Mouse (Mus musculus) MEL (cell line): Measurements from ENCODE around the gene Gopc. TPM values are rescaled to one million over a fixed set of nuclear protein-coding genes. Genes with fewer than 3 reads are reported as not detected.
"Not testable (repeated sequence)": the region's sequence is repeated elsewhere in the genome, so short reads cannot be mapped to it uniquely, and the experiment has no call there.

Experiments used
- DNase-seq: peaks from one replicate; pipeline ENCODE4 v3.0.0; 2011; ENCODE audit warnings: low read depth, low spot score
- H3K27ac ChIP-seq: 2 replicates; pipeline ENCODE4 v1.5.1; 2012; ENCODE audit warnings: low read depth, mild to moderate bottlenecking, control low read depth, low read length, moderate library complexity; ENCODE audit not compliant: control insufficient read depth
- H3K27me3 ChIP-seq, 2 experiments: fragments of 150-350 bp in 1 of 2; sonication (generic) in 1 of 2; 2 replicates each; pipeline ENCODE4 v1.6.1; 2012; ENCODE audit warnings: low read length in 2 of 2, mild to moderate bottlenecking in 2 of 2, improper control_type of control experiment in 1 of 2, moderate library complexity in 1 of 2; ENCODE audit not compliant: insufficient read depth in 2 of 2, control insufficient read depth in 1 of 2
- H3K36me3 ChIP-seq, 2 experiments: 2 replicates each; pipeline ENCODE4 v1.6.1; 2012 to 2014; ENCODE audit warnings: low read length in 2 of 2, improper control_type of control experiment in 1 of 2, inconsistent platforms in 1 of 2, mild to moderate bottlenecking in 1 of 2; ENCODE audit not compliant: insufficient read depth in 2 of 2, control insufficient read depth in 1 of 2
- H3K4me1 ChIP-seq, 2 experiments: fragments of 150-350 bp in 1 of 2; sonication (generic) in 1 of 2; 2 replicates each; pipeline ENCODE4 v1.6.1; 2012; ENCODE audit warnings: low read length in 2 of 2, improper control_type of control experiment in 1 of 2, mild to moderate bottlenecking in 1 of 2; ENCODE audit not compliant: insufficient read depth in 2 of 2, control insufficient read depth in 1 of 2
- H3K4me3 ChIP-seq, 2 experiments: fragments of 150-350 bp in 1 of 2; sonication (generic) in 1 of 2; 2 replicates each; pipeline ENCODE4 v1.5.1; 2012; ENCODE audit warnings: low read depth in 2 of 2, low read length in 2 of 2, mild to moderate bottlenecking in 2 of 2, moderate library complexity in 2 of 2, control low read depth in 1 of 2, improper control_type of control experiment in 1 of 2; ENCODE audit not compliant: control insufficient read depth in 1 of 2, insufficient read depth in 1 of 2
- H3K79me2 ChIP-seq: 2 replicates; pipeline ENCODE4 v1.6.1; 2012; ENCODE audit warnings: mild to moderate bottlenecking, low read length, moderate library complexity; ENCODE audit not compliant: control insufficient read depth, poor library complexity, insufficient read depth
- H3K9ac ChIP-seq: 2 replicates; pipeline ENCODE4 v1.6.1; 2012; ENCODE audit warnings: low read depth, mild to moderate bottlenecking, control low read depth, low read length, moderate library complexity; ENCODE audit not compliant: control insufficient read depth, poor library complexity, severe bottlenecking
- H3K9me3 ChIP-seq: fragments of 150-350 bp; sonication (generic); replicated peaks from 2 replicates; pipeline ENCODE4 v1.6.1; 2012; ENCODE audit warnings: mild to moderate bottlenecking, low read length, improper control_type of control experiment, moderate library complexity; ENCODE audit not compliant: insufficient read depth
- CHD2 ChIP-seq: IDR thresholded peaks from 2 replicates; pipeline ENCODE4 v1.6.1; 2011; ENCODE audit warnings: low read length, improper control_type of control experiment
- EP300 ChIP-seq, 2 experiments: IDR thresholded peaks; 2 replicates each; pipeline ENCODE4 v1.6.1; 2011; ENCODE audit warnings: improper control_type of control experiment in 2 of 2, low read length in 2 of 2, low read depth in 1 of 2, mild to moderate bottlenecking in 1 of 2
- JUND ChIP-seq: IDR thresholded peaks from 2 replicates; pipeline ENCODE4 v1.6.1; 2011; ENCODE audit warnings: low read depth, mild to moderate bottlenecking, improper control_type of control experiment, low read length
- KAT2A ChIP-seq: conservative IDR thresholded peaks from 2 replicates; pipeline ENCODE4 v1.6.1; 2012; ENCODE audit warnings: low read depth, low read length, improper control_type of control experiment, inconsistent platforms
- MAX ChIP-seq: IDR thresholded peaks from 2 replicates; pipeline ENCODE4 v1.6.1; 2011; ENCODE audit warnings: low read length, improper control_type of control experiment
- MEF2A ChIP-seq: IDR thresholded peaks from 2 replicates; pipeline ENCODE4 v1.6.1; 2014; ENCODE audit warnings: low read depth, mild to moderate bottlenecking, inconsistent platforms, low read length, improper control_type of control experiment; ENCODE audit not compliant: poor library complexity, insufficient replicate concordance, severe bottlenecking; ENCODE audit errors: extremely low read depth
- MXI1 ChIP-seq: IDR thresholded peaks from 2 replicates; pipeline ENCODE4 v1.6.1; 2011; ENCODE audit warnings: mild to moderate bottlenecking, low read depth, low read length, improper control_type of control experiment
- POLR2A ChIP-seq, 2 experiments: IDR thresholded peaks; 2 replicates each; pipeline ENCODE4 v1.6.1; 2011 to 2012; ENCODE audit warnings: low read length in 2 of 2, mild to moderate bottlenecking in 2 of 2, control low read depth in 1 of 2, improper control_type of control experiment in 1 of 2, low read depth in 1 of 2, moderate library complexity in 1 of 2; ENCODE audit not compliant: control insufficient read depth in 1 of 2, insufficient read depth in 1 of 2, poor library complexity in 1 of 2
- RAD21 ChIP-seq: IDR thresholded peaks from 2 replicates; pipeline ENCODE4 v1.6.1; 2011; ENCODE audit warnings: mild to moderate bottlenecking, low read depth, low read length, improper control_type of control experiment
- RCOR1 ChIP-seq: IDR thresholded peaks from 2 replicates; pipeline ENCODE4 v1.6.1; 2012; ENCODE audit warnings: low read depth, mild to moderate bottlenecking, inconsistent platforms, low read length, improper control_type of control experiment
- TBP ChIP-seq: IDR thresholded peaks from 2 replicates; pipeline ENCODE4 v1.8.0; 2011; ENCODE audit warnings: low read depth, low read length, improper control_type of control experiment
- polyA plus RNA-seq, 2 experiments: library from polyadenylated mRNA; stranded (reverse) in 1 of 2; unstranded in 1 of 2; fragments of >175 nt in 1 of 2; fragments of >200 nt in 1 of 2; gene quantifications; 2 replicates each; pipeline versions ENCODE4 v1.2.1 to v1.2.4; 2012; ENCODE audit warnings: low replicate concordance in 2 of 2, low read depth in 1 of 2; ENCODE audit not compliant: insufficient read length in 2 of 2, insufficient read depth in 1 of 2, missing spikeins in 1 of 2
- total RNA-seq: library from RNA; depleted of rRNA; stranded (reverse); fragments of 300-350 nt; gene quantifications from 2 replicates; pipeline ENCODE4 v1.2.3, GENCODE M21; 2012

The Gopc gene
- total and polyA plus RNA-seq, 3 experiments: 6.2 to 8.2 TPM; not detected in 1

- H3K4me3 ChIP-seq: no peak overlapping the region
- no peak for DNase-seq
- H3K27ac ChIP-seq: no peak overlapping the region
- H3K36me3 ChIP-seq: peaks cover 0 to 4% of the 10 kb centered on the region in 2 experiments; a peak in 1 of 4 replicates
- 0 out of 4 replicates have a peak, but pooled peaks cover 0 to 4% of the 10 kb centered on the region in 2 experiments for H3K4me1 ChIP-seq
- no peaks in the 10 kb centered on the region for H3K27me3 ChIP-seq
- TF ChIP-seq JUND (no peak), MAX (no peak), MXI1 (no peak)
- H3K9me3 ChIP-seq: no peaks in the 10 kb centered on the region
- H3K9ac ChIP-seq: no peak overlapping the region
- no peaks in the 10 kb centered on the region for H3K79me2 ChIP-seq
Observed at GRCm38 (mm10) chr10:52295934-52296333, 86.0 kb downstream of the Gopc start.

- Histone ChIP-seq H3K27me3 (no peaks in the 10 kb centered on the region), H3K36me3 (peaks cover 0 to 4% of the 10 kb centered on the region in 2 experiments; a peak in 1 of 4 replicates), H3K27ac (no peak overlapping the region), H3K9ac (no peak overlapping the region)
- TF ChIP-seq RCOR1 (no peak), MEF2A (no peak), TBP (no peak), CHD2 (no peak), KAT2A (no peak), RAD21 (no peak), EP300 (IDR thresholded peaks at IDR 0.05; ENCODE audit: low read depth in 1 of 2, low read length in 2 of 2) (no peak), POLR2A (IDR thresholded peaks at IDR 0.05; ENCODE audit: control insufficient read depth in 1 of 2, insufficient read depth in 1 of 2, low read depth in 1 of 2, low read length in 2 of 2, poor library complexity in 1 of 2) (no peak)
- TF ChIP-seq, all 39 proteins: peak for 0
- no peaks in the 10 kb centered on the region for H3K79me2 ChIP-seq
- no peak overlapping the region for H3K4me3 ChIP-seq
- H3K4me1 ChIP-seq: 0 out of 4 replicates have a peak, but pooled peaks cover 0 to 4% of the 10 kb centered on the region in 2 experiments
- no peaks in the 10 kb centered on the region for H3K9me3 ChIP-seq
- DNase-seq: no peak
Observed at GRCm38 (mm10) chr10:52293921-52294577, 87.9 kb downstream of the Gopc start.

GRCm38 (mm10) chr10:52292391-52292790 lies 89.5 kb downstream of the Gopc start:
- not testable (repeated sequence) for H3K9me3 ChIP-seq, H3K27ac ChIP-seq, H3K4me1 ChIP-seq, DNase-seq, H3K9ac ChIP-seq, H3K4me3 ChIP-seq, H3K79me2 ChIP-seq, H3K27me3 ChIP-seq, H3K36me3 ChIP-seq
